Mouse (Mus musculus): ENCODE data around the gene Slit2.

Slit2 gene

GRCm38 (mm10) chr5:48050637-48051314, 67.8 kb downstream of the Slit2 start:
- no peak for DNase-seq (ENCODE audit: low read depth, low spot score)

DNA sequence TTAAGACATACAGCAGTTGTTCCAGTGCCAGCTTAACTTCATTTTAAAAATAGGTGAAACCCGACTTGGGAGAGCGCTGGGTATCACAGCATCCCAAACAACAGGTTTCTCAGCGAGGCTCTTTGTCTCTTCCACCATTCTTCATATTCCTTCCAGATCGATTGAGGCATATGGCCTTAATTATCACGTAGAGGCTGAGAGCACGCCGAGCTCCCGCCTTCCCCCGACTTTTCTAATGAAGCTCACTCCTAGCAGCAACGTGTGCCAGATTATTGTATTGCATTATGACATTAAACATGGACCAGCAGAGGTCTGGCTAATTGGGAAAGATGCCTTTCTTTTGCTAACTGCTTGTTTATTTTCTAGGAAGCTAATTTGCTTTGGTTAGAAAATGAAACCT, 75.7 kb downstream of the Slit2 start:
- no peak for DNase-seq (ENCODE audit: low read depth, low spot score)

DNA sequence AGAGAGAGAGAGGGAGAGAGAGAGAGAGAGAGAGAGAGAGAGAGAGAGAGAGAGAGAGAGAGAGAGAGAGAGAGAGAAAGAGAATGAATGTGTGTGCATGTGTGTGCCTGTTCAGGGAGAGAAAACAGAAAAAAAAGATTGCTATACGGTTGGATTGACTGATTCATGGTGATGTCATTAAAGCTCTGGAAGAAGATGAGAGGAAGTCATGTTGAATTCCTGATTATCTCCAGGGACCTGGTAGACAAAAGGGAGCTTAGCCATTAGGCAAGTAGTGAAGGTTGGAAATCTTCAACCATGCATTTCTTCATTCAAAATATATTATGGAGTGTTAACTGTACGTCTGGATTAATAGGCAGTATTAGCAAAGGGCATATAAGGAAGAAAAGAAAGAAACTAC, 77.8 kb downstream of the Slit2 start:
- no peak for DNase-seq (ENCODE audit: low read depth, low spot score)

- no peak for DNase-seq (ENCODE audit: low read depth, low spot score)
Measured at GRCm38 (mm10) chr5:48078730-48079129, 95.8 kb downstream of the Slit2 start.

DNA sequence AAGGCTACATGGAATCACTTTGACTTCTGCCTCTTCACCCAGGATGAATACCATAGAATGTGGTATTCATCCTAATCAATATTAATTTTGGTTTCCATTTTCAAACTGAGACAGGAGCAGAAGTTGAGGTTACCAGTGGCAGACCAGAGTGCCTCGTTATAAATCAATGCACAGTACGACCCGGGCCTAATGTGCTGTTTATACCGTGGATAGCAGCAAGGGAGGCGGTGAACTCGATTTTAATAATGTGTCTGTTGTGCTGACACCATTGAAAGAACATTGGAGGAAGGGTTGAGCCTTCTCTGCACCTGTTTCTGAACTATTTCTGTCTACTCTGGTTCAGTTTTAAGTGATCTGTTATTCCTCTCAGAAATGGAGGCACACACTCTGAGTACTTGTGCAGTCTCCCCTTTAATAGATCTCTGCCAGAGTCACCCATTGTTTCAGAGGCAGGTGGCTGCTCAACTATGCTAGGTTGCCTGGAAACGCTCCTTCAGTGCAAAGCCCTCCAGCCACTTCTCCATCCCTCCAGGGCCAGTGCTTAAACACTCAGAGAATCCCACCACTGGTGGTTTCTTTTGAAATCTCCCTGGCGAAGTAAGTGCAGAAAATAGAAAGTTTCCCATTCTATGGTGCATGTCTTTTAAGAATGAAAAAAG, 98.4 kb downstream of the Slit2 start:
- no peak for DNase-seq (ENCODE audit: low read depth, low spot score)

GRCm38 (mm10) chr5:48113400-48113799, 130.5 kb downstream of the Slit2 start:
- DNase-seq (ENCODE audit: low read depth, low spot score), result no peak

DNA sequence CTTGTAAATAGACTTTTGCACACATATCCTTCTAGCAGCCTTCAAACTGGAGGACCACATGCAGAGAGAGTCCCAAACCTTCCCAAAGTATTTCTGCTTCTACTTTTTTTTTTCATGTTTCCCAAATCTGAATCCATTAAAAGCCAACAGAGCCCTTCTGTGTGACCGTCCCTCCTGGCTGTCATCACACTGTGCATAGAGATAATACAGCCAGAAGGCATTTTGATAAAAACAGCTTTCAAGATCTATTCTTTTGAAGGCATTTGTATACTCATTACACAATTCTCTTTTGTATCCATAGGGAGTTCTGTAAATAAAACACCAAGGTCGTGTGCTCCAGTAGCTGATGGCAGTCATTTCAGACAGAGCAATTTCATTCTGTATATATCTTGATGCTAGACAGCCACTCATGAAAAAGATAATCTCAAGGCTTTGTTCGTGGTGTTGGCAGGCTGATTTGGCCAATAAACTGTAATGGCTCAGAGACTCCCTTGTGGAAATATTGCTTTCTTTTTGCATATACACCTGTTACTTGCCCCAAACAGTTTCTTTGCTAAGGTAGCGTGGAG, 132.1 kb downstream of the Slit2 start:
- DNase-seq (ENCODE audit: low read depth, low spot score), result no peak

DNA sequence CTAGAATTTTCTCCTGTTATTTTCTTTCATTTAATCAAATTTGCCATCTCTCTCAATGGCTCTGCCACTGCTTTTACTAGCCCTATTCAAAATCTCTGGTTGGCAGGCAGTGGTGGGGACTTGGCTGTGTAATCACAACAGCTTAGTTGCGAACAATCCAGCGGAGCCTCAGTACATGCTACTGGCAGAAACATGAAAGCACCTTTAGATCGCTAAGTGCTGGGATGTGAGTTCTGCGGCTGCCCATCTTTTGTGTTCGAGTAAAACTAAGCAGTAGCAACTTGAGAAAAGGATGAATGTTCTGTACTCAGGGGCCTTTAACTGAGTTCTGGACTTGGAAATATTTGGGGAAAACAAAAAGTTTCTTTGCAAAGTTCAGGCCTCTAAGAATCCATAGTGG, 139.7 kb downstream of the Slit2 start:
- DNase-seq (ENCODE audit: low read depth, low spot score), result no peak

- DNase-seq (ENCODE audit: low read depth, low spot score), result no peak
Measured at GRCm38 (mm10) chr5:48125770-48126423, 143.0 kb downstream of the Slit2 start.

DNA sequence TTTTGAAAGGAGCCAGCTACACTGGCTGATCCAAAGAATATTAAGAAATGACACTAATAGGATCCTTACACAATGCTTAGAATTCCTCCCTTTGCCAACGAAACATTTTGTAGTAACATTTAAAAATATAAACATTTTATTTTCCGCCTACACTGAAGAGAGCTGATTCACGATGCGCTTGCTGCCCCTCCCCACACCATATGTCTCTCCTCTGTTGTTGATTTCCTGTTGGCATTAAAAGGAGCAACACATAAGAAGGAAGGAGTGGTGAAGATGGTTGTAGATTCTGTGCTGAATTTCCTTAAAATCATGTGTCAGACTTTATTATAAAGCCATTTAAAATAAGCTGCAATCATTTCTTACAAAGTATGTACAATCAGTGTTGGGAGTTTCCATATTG, 147.0 kb downstream of the Slit2 start:
- no peak for DNase-seq (ENCODE audit: low read depth, low spot score)

- peak; percentile 50 for DNase-seq (ENCODE audit: low read depth, low spot score)
Measured at GRCm38 (mm10) chr5:48136571-48136970, 153.6 kb downstream of the Slit2 start.

GRCm38 (mm10) chr5:48138849-48139487, 156.0 kb downstream of the Slit2 start:
- DNase-seq (ENCODE audit: low read depth, low spot score), result no peak

- no peak for DNase-seq (ENCODE audit: low read depth, low spot score)
Measured at GRCm38 (mm10) chr5:48139488-48139862, 156.5 kb downstream of the Slit2 start.

DNA sequence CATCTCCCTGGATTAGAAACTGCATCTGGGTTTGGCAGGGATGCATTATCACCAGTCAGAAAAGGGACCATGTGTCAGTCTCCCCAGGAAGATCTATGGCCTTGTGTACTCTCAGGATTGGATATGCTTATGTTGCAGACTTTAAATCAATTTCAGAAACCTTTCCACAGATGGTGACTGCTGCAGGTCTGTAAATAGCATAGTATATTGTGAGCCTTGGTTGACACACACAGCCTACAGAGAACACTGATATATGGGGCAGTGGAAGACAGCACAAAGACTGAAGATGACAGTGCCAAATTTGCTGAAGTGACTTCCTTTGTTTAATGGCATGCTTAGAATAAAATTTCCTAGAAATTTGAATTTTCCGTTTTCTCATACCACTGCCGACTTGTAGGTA, 163.1 kb downstream of the Slit2 start:
- no peak for DNase-seq (ENCODE audit: low read depth, low spot score)

DNA sequence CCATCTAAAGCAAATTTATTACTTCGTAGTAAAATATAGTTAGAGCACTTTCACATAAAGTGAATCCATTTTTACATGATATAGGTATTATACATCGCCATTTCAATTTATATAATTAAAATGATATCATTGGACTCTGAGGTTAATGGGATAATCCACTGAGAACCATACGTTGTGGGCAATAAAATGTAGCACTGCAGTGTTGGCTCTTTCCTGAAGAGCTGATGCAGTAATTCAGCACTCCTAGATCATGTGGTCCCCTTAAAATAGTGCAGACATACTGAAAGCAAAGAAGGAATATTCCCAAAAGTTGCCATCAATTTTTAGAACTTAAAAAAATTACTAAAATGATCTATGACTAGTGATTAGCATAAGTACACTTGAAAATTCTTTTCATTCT, 177.9 kb downstream of the Slit2 start:
- DNase-seq (ENCODE audit: low read depth, low spot score), result no peak

DNA sequence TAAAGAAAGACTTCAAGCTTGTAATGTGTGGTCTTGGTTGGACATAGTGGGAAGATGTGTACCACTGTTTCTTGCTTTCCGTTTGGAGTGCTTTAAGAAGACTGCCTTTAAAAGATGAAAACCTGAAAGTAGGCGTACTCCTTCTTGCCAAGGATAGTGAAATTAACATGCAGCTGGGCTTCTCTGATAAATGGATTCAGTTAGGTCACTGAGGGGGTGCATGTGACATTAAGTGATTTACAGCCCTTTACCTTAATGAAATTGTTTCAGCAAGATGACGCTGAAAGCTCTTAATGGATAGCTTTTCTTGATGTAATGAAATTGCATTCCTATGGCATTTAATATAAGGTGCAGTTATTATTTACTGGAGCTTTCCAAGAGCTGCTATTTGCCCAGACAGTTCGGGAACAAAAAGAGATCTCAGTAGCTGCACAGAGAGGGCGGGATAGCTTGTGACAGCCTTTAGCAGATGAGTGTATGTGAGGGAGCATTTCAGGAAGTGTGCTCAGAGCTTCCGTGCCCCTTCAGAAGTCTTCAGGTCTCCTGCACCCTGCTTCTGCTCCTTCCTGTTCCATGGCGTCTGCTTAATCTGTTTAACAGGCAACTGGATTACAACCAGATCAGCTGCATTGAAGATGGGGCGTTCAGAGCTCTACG, 198.8 kb downstream of the Slit2 start:
- DNase-seq (ENCODE audit: low read depth, low spot score), result no peak

DNA sequence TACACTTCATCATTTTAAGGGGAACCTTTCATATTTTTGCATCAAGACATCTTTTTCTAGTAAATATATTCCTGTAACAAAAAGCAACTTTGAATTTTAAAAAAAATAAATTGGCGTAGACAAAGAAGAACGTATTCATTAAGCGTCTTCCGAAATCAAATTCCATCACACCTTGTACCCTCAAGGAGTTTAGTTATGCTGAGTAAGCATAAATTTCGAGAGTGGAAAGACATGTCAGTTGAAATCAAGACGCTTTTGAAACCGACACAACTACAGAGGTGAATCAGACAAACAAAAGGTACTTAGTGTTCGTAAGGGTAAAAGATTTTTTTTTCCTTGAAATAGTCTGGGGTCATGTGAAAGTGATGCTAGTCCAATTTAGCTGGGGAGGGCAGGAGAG, 201.4 kb downstream of the Slit2 start:
- no peak for DNase-seq (ENCODE audit: low read depth, low spot score)

GRCm38 (mm10) chr5:48187819-48188218, 204.9 kb downstream of the Slit2 start:
- no peak for DNase-seq (ENCODE audit: low read depth, low spot score)

DNA sequence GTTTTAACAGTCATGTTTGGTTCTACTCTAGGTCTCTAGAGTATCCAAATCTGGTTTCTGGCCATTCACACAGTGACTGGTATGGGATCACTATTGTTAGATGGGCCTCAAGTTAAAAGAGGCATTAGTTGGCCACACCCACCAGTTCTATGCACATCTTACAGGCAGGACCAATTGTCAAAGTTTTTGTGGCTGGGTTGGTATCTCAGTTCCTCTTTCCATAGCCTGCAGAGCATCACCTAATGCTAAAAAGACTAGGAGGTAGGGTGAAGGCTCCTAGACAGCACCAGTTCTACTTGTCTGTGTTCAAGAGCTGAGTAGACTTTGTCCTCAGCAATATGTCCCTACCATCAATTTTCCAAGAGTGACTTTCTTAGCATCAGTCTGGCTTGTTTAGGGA, 216.4 kb downstream of the Slit2 start:
- DNase-seq (ENCODE audit: low read depth, low spot score), result no peak

DNA sequence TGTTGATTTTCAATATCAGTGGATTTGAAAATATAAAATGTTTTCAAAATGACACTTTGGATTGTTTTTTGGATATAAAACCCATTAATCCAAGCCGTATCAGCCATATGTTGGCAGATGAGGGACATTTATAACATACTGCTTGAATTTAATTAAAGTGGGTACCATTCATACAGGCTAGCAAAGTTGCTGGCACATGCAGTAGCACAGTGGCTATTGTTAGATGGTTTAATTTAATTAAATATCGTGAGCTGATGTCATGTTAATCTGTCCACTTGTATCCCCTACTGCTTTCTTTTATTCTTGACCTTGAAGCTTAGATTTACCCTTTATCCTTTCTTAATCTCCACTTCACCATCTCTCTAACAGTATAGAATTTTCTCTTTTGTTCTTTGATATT, 232.3 kb downstream of the Slit2 start:
- DNase-seq (ENCODE audit: low read depth, low spot score), result no peak

GRCm38 (mm10) chr5:48219624-48220155, 236.8 kb downstream of the Slit2 start:
- no peak for DNase-seq (ENCODE audit: low read depth, low spot score)
